Mouse (Mus musculus) 3T3-L1 (cell line): ENCODE results near the gene Olfr1243.
"Not testable (repeated sequence)": the region's sequence is repeated elsewhere in the genome, so short reads cannot be mapped to it uniquely, and the experiment has no call there.

Source experiments
- DNase-seq: peaks from one replicate; pipeline ENCODE4 v3.0.0-alpha.2; 2015; ENCODE audit warnings: low read depth, low spot score

Gene Olfr1243

DNA sequence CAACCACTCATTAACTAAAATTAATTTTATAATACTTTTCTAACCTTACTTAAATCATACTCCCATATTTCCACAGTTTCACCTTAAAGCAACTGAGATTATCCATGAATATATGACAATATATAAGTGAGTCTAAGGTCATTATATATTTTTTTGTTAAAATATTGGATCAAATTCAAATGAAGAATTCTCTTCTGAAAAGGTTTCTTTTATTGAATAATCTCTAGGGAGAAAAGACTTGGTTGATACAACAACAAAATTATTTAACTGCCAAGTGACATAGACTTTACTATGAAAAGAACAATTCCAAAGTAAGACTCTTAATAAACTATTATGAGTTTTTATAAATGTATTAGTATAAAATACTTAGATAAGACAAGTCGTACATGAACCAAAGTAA is at the start of gene Olfr1243:
Gene Olfr1243 (minus strand): TSS at position 101 of the 400 bp plus-strand sequence.
- no peak for DNase-seq

DNA sequence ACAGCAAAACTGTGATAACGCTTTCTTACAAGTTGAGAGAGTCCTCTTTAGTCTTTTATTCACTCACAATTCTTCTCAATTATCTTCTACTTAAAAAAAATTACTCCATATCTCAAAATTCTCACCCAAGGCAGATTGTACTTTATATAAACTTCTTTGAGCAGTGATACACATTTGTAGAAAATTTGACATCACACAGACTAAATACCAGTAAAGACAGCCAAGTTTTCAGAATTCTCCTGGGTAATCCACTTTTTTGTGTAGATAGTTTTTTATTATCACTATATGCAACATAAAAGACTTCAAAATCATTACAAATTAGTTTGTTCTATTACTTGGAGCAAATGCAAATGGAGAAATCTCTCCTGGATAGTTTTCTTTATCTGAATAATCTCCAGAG is 47.1 kb upstream of the Olfr1243 start, which contains the start of gene Olfr1245:
Gene Olfr1245 (minus strand): TSS at position 101 of the 400 bp plus-strand sequence.
- DNase-seq: no peak

DNA sequence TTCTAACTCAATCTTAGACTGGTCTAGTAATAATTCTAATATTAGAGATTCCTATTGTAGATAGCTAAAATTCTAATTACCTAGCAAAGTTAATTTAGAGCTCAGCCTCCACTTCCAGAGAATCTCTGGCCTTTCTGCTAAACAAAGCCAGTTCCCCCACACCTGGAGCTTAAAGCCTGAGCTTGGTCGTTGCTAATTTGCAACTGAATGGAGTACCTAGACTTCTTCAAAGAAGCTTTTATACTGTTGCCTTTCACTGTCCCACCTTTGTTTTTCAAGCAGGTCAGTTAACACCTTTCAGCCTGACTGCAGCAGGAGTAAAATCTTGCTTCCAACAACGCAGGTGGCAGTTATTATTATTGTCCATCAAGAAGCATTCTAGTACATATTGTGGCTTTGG is 31.4 kb upstream of the Olfr1243 start:
- not testable (repeated sequence) for DNase-seq

DNA sequence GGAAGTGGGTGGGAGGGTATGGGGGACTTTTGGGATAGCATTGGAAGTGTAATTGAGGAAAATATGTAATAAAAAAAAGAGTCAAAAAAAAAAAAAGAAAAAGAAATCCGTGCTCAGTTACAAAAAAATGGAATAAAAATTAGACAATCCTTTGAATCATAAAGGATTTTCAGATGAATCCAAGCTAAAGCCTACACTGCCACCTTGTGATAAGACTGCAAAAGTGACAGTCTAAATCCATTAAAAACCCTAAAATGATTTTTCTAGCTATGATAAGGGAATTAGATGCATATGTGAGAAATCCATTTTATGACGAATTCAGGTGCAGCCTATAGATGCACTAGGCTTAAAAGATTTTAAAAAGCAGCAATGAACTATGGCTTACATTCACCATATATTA is 13.2 kb upstream of the Olfr1243 start:
- DNase-seq: peak; percentile 29

DNA sequence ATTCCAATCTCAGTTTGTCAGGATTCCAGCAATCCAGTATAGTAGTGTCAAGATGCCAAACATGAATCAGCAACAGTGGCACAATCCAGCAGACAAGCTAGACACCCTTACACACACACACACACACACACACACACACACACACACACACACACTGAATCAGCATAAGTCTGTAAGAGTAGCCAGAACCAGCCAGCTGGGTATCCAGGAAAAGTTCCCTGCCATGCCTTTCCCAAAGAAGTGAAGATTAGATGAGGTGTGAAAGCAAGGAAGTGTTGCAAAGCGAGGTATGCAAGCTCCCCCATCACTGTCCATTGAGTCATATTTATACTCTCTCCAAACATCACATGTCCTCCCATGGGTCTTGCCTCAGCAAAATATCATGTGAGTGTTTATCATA is 8.6 kb upstream of the Olfr1243 start:
- DNase-seq: no peak

DNA sequence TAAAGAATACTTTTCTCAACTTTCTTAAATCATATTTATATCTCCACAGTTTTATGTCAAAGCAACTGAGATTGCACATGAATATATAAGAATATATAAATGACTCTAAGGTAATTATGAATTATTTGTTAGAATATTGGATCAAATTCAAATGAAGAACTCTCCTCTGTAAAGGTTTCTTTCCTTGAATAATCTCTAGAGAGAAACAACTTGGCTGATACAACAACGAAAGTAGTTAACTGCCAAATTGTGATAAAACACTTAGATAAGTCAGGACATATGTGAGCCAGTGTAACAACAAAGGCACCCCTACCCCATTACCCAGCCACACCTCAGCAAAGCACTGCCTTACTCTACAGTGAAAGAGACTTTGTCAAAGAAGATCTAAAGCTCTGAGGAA is 33.1 kb downstream of the Olfr1243 start, which contains the start of gene Olfr1242:
Gene Olfr1242 (minus strand): TSS at position 101 of the 400 bp plus-strand sequence.
- DNase-seq: no peak

DNA sequence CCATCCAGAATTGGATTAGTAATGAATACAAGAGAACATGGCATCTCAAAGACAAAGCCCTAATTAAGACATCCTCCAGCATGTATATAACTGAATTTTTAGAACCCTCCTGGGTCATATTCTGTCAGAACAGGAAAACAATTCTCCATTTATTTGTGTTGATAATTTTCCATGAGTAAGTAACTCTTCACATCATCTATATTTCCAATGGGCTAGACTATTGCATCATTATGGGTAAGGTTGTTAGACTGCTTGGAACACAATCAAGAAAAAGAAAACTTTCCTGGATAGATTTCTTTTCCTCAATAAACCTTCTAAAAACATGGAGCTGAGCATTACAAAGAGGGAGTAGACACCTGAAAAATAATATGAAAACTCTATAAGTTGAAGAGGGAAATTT is 44.3 kb downstream of the Olfr1243 start, which contains the start of gene Olfr1241:
Gene Olfr1241 (minus strand): TSS at position 101 of the 400 bp plus-strand sequence.
- no peak for DNase-seq
